8 mouse cellular contexts compared by ENCODE assay signal in genomic region chr11:117790703-117791440, GRCm38 (mm10). TPM values are rescaled to one million over a fixed set of nuclear protein-coding genes. Genes with fewer than 3 reads are reported as not detected.
DNase-seq lines count a peak whose midpoint lies in the region; ATAC-seq and TF ChIP-seq lines count a peak whose summit lies in the region.

No protein-coding gene starts in this region.

- peaks cover 45% of the 10 kb centered on the region for H3K27me3 ChIP-seq in forebrain, embryonic 10.5 days (ENCODE audit: poor library complexity, severe bottlenecking)
- H3K27me3 ChIP-seq in forebrain, postnatal 0 days (ENCODE audit: insufficient read depth, low read length): no peaks in the 10 kb centered on the region
- no peaks in the 10 kb centered on the region; the same call in 1 of the 2 replicates for H3K27me3 ChIP-seq in hindbrain, postnatal 0 days (ENCODE audit: insufficient read depth, low read length)
- no peaks in the 10 kb centered on the region for H3K27me3 ChIP-seq in liver, embryonic 14.5 days (ENCODE audit: control insufficient read depth, insufficient read depth, low read length)

- in situ Hi-C loops in ES-E14 (cut with MboI; ENCODE audit: low sequenced_read_pairs in 2 of 2, unreplicated experiment in 2 of 2): no loop called here

- H3K27ac ChIP-seq in forebrain, embryonic 10.5 days: peak overlapping the region; percentile 27; the same call in 1 of the 2 replicates
- H3K27ac ChIP-seq in forebrain, postnatal 0 days (ENCODE audit: low read depth, low read length): no peak overlapping the region
- no peak overlapping the region for H3K27ac ChIP-seq in ES-E14 (ENCODE audit: insufficient read depth, low read depth, low read length, poor library complexity, severe bottlenecking)
- no peak overlapping the region for H3K27ac ChIP-seq in hindbrain, postnatal 0 days
- peak overlapping the region; percentile 55 for H3K27ac ChIP-seq in liver, embryonic 14.5 days

- H3K9me3 ChIP-seq in forebrain, embryonic 10.5 days: no peaks in the 10 kb centered on the region
- no peaks in the 10 kb centered on the region for H3K9me3 ChIP-seq in forebrain, postnatal 0 days (ENCODE audit: low read length)
- no peaks in the 10 kb centered on the region for H3K9me3 ChIP-seq in ES-E14 (ENCODE audit: control insufficient read depth, insufficient read depth, low read depth, low read length)
- no peaks in the 10 kb centered on the region for H3K9me3 ChIP-seq in hindbrain, postnatal 0 days (ENCODE audit: low read length)
- H3K9me3 ChIP-seq in liver, embryonic 14.5 days (ENCODE audit: control insufficient read depth, low read length): no peaks in the 10 kb centered on the region

- no peak for TF ChIP-seq EP300 in liver, embryonic 14.5 days (IDR thresholded peaks at IDR 0.05; ENCODE audit: low read depth)

- H3K9ac ChIP-seq in forebrain, postnatal 0 days: no peak overlapping the region
- no peak overlapping the region for H3K9ac ChIP-seq in ES-E14 (ENCODE audit: insufficient read depth, low read depth, low read length, poor library complexity, severe bottlenecking)
- no peak overlapping the region for H3K9ac ChIP-seq in hindbrain, postnatal 0 days (replicated peaks; ENCODE audit: low read length)
- H3K9ac ChIP-seq in liver, embryonic 14.5 days (replicated peaks): peak overlapping the region; percentile 10

- no peak for ATAC-seq in forebrain, postnatal 0 days
- ATAC-seq in hindbrain, postnatal 0 days: no peak
- peak; percentile 68 for ATAC-seq in liver, embryonic 14.5 days (ENCODE audit: insufficient read depth)

- no peaks in the 10 kb centered on the region for H3K36me3 ChIP-seq in forebrain, embryonic 10.5 days (replicated peaks)
- no peaks in the 10 kb centered on the region for H3K36me3 ChIP-seq in forebrain, postnatal 0 days (ENCODE audit: insufficient read depth)
- H3K36me3 ChIP-seq in ES-E14 (ENCODE audit: control insufficient read depth, insufficient read depth, low read length, poor library complexity, severe bottlenecking): no peaks in the 10 kb centered on the region
- no peaks in the 10 kb centered on the region for H3K36me3 ChIP-seq in hindbrain, postnatal 0 days (ENCODE audit: insufficient read depth, low read length)
- H3K36me3 ChIP-seq in liver, embryonic 14.5 days (replicated peaks; ENCODE audit: control insufficient read depth, insufficient read depth, low read depth): peaks cover 28% of the 10 kb centered on the region

- peak overlapping the region; percentile 36 for H3K4me3 ChIP-seq in forebrain, embryonic 10.5 days
- no peak overlapping the region for H3K4me3 ChIP-seq in forebrain, postnatal 0 days (ENCODE audit: low read depth, low read length)
- H3K4me3 ChIP-seq in ES-E14 (ENCODE audit: insufficient read depth in 1 of 2, low read depth in 1 of 2, low read length in 2 of 2, poor library complexity in 1 of 2, severe bottlenecking in 1 of 2): peak overlapping the region; percentile 2 to 3; a peak in 2 of 4 replicates
- no peak overlapping the region for H3K4me3 ChIP-seq in hindbrain, postnatal 0 days (ENCODE audit: low read length)
- peak overlapping the region in 1 of 2 experiments; percentile 26; a peak in 2 of 4 replicates for H3K4me3 ChIP-seq in liver, embryonic 14.5 days (ENCODE audit: insufficient read depth in 1 of 2, low read depth in 2 of 2, low read length in 2 of 2)

- peaks cover 35% of the 10 kb centered on the region for H3K4me1 ChIP-seq in forebrain, embryonic 10.5 days
- no peaks in the 10 kb centered on the region for H3K4me1 ChIP-seq in forebrain, postnatal 0 days (ENCODE audit: insufficient read depth)
- peaks cover 4 to 27% of the 10 kb centered on the region in 2 experiments; a peak in 2 of 4 replicates for H3K4me1 ChIP-seq in ES-E14 (ENCODE audit: control insufficient read depth in 2 of 2, insufficient read depth in 2 of 2, low read length in 2 of 2, poor library complexity in 1 of 2)
- H3K4me1 ChIP-seq in hindbrain, postnatal 0 days (ENCODE audit: insufficient read depth, low read length): no peaks in the 10 kb centered on the region
- peaks cover 26 to 34% of the 10 kb centered on the region in 2 experiments for H3K4me1 ChIP-seq in liver, embryonic 14.5 days (replicated peaks; ENCODE audit: control insufficient read depth in 2 of 2, insufficient read depth in 2 of 2, low read length in 1 of 2)

- DNase-seq in forebrain, embryonic 10.5 days (ENCODE audit: extremely low spot score, low spot score): no peak
- no peak for DNase-seq in forebrain, postnatal 0 days
- DNase-seq in ES-E14 (ENCODE audit: low read depth, low spot score): no peak
- no peak for DNase-seq in hindbrain, postnatal 0 days (ENCODE audit: low spot score)
- DNase-seq in liver, embryonic 14.5 days (ENCODE audit: low read depth in 3 of 3, low spot score in 3 of 3): no peak
- DNase-seq in spleen, postnatal 4 days (ENCODE audit: low spot score in 2 of 2): peak; percentile 61 to 82
- DNase-seq in cerebellum, adult 8-10 months: no peak
- no peak for DNase-seq in left cerebral cortex, adult 11 months (ENCODE audit: low spot score)

- no peak overlapping the region for H3K4me2 ChIP-seq in forebrain, postnatal 0 days (ENCODE audit: low read depth)
- H3K4me2 ChIP-seq in hindbrain, postnatal 0 days (ENCODE audit: low read depth, low read length): 0 out of 2 replicates have a peak overlapping the region, but pooled peaks have one; percentile 21
- H3K4me2 ChIP-seq in liver, embryonic 14.5 days (ENCODE audit: low read depth): peak overlapping the region; percentile 63

- no peak for TF ChIP-seq CTCF in forebrain, postnatal 0 days (IDR thresholded peaks at IDR 0.05; ENCODE audit: low read depth)
- TF ChIP-seq CTCF in hindbrain, postnatal 0 days (IDR thresholded peaks at IDR 0.05; ENCODE audit: low read depth): no peak
- peak; percentile 77 for TF ChIP-seq CTCF in liver, embryonic 14.5 days (IDR thresholded peaks at IDR 0.05; ENCODE audit: low read depth)

- WGBS in forebrain, embryonic 10.5 days: 31% methylated on average over 23 of the region's 23 CpGs
- WGBS in forebrain, postnatal 0 days: 45% methylated on average over 23 of the region's 23 CpGs
- WGBS in hindbrain, postnatal 0 days: 37% methylated on average over 23 of the region's 23 CpGs
- 35% methylated on average over 23 of the region's 23 CpGs for WGBS in liver, embryonic 14.5 days (ENCODE audit: insufficient replicate concordance)

TF ChIP-seq in ES-E14, 5 proteins besides CTCF, POLR2A, EP300 and RAD21 (continues in another document):
- TF ChIP-seq ZC3H11A (IDR thresholded peaks at IDR 0.05; ENCODE audit: borderline replicate concordance, low read depth, low read length) (no peak), ZNF384 (IDR thresholded peaks at IDR 0.05; ENCODE audit: low read depth, low read length) (no peak)

RNA-seq across cellular contexts. Expression of gene 6030468B19Rik, which starts 6.6 kb away (rescaled TPM):
- 1.8 and 3.2 TPM in 2 replicates for polyA plus RNA-seq in forebrain, embryonic 10.5 days (2016; fragmentation: Nextera tagmentation; extraction: Ambion mirVana)
- total RNA-seq in forebrain, postnatal 0 days (2014; rRNA removed): not detected in 2 replicates
- not detected in 2 replicates for polyA plus RNA-seq in forebrain, postnatal 0 days (2015; fragmentation: Nextera tagmentation; extraction: Ambion mirVana)
- total RNA-seq in ES-E14 (2012; rRNA removed): not detected in 2 replicates
- total RNA-seq in hindbrain, postnatal 0 days (2014; rRNA removed): not detected in 2 replicates
- not detected in 2 replicates for polyA plus RNA-seq in hindbrain, postnatal 0 days (2015; fragmentation: Nextera tagmentation; extraction: Ambion mirVana)
- polyA plus RNA-seq in liver, embryonic 14.5 days (2012; rRNA removed): 104 and 133 TPM in 2 replicates
- polyA plus RNA-seq in liver, embryonic 14.5 days (2014; fragmentation: Nextera tagmentation; extraction: Ambion mirVana): 67.1 and 78.0 TPM in 2 replicates

RNA-seq across cellular contexts. Expression of gene Tmc6, which starts 8.9 kb away (rescaled TPM):
- 11.0 and 12.2 TPM in 2 replicates for polyA plus RNA-seq in forebrain, embryonic 10.5 days (2016; fragmentation: Nextera tagmentation; extraction: Ambion mirVana)
- total RNA-seq in forebrain, postnatal 0 days (2014; rRNA removed): 2.9 and 4.1 TPM in 2 replicates
- polyA plus RNA-seq in forebrain, postnatal 0 days (2015; fragmentation: Nextera tagmentation; extraction: Ambion mirVana): 2.3 and 3.2 TPM in 2 replicates
- 36.0 and 79.1 TPM in 2 replicates for total RNA-seq in ES-E14 (2012; rRNA removed)
- total RNA-seq in hindbrain, postnatal 0 days (2014; rRNA removed): 3.3 and 4.7 TPM in 2 replicates
- polyA plus RNA-seq in hindbrain, postnatal 0 days (2015; fragmentation: Nextera tagmentation; extraction: Ambion mirVana): 3.2 and 4.9 TPM in 2 replicates
- 32.1 and 51.8 TPM in 2 replicates for polyA plus RNA-seq in liver, embryonic 14.5 days (2012; rRNA removed)
- polyA plus RNA-seq in liver, embryonic 14.5 days (2014; fragmentation: Nextera tagmentation; extraction: Ambion mirVana): 40.5 and 44.1 TPM in 2 replicates

RNA-seq across cellular contexts. Expression of gene Tmc8, which starts 9.0 kb away (rescaled TPM):
- 1.4 and 1.5 TPM in 2 replicates for polyA plus RNA-seq in forebrain, embryonic 10.5 days (2016; fragmentation: Nextera tagmentation; extraction: Ambion mirVana)
- 2.1 and 6.2 TPM in 2 replicates for total RNA-seq in forebrain, postnatal 0 days (2014; rRNA removed)
- 0.44 and 0.59 TPM in 2 replicates for polyA plus RNA-seq in forebrain, postnatal 0 days (2015; fragmentation: Nextera tagmentation; extraction: Ambion mirVana)
- 3.9 and 7.6 TPM in 2 replicates for total RNA-seq in ES-E14 (2012; rRNA removed)
- 0.73 and 0.75 TPM in 2 replicates for total RNA-seq in hindbrain, postnatal 0 days (2014; rRNA removed)
- polyA plus RNA-seq in hindbrain, postnatal 0 days (2015; fragmentation: Nextera tagmentation; extraction: Ambion mirVana): 0.44 and 0.86 TPM in 2 replicates
- polyA plus RNA-seq in liver, embryonic 14.5 days (2012; rRNA removed): 28.1 and 29.8 TPM in 2 replicates
- polyA plus RNA-seq in liver, embryonic 14.5 days (2014; fragmentation: Nextera tagmentation; extraction: Ambion mirVana): 9.9 and 13.1 TPM in 2 replicates

RNA-seq across cellular contexts. Expression of gene Gm20708, which starts 18.6 kb away (rescaled TPM):
- 0.17 and 0.58 TPM in 2 replicates for polyA plus RNA-seq in forebrain, embryonic 10.5 days (2016; fragmentation: Nextera tagmentation; extraction: Ambion mirVana)
- 1.5 and 2.0 TPM in 2 replicates for total RNA-seq in forebrain, postnatal 0 days (2014; rRNA removed)
- polyA plus RNA-seq in forebrain, postnatal 0 days (2015; fragmentation: Nextera tagmentation; extraction: Ambion mirVana): 0.52 and 1.1 TPM in 2 replicates
- 0.40 and 0.42 TPM in 2 replicates for total RNA-seq in ES-E14 (2012; rRNA removed)
- 2.6 TPM in 1 of 2 replicates, not detected in the other for total RNA-seq in hindbrain, postnatal 0 days (2014; rRNA removed)
- polyA plus RNA-seq in hindbrain, postnatal 0 days (2015; fragmentation: Nextera tagmentation; extraction: Ambion mirVana): 0.67 and 1.4 TPM in 2 replicates
- polyA plus RNA-seq in liver, embryonic 14.5 days (2012; rRNA removed): 0.03 and 0.08 TPM in 2 replicates
- 0.10 and 0.28 TPM in 2 replicates for polyA plus RNA-seq in liver, embryonic 14.5 days (2014; fragmentation: Nextera tagmentation; extraction: Ambion mirVana)

RNA-seq across cellular contexts. Expression of gene Syngr2, which starts 18.6 kb away (rescaled TPM):
- 36.9 and 38.0 TPM in 2 replicates for polyA plus RNA-seq in forebrain, embryonic 10.5 days (2016; fragmentation: Nextera tagmentation; extraction: Ambion mirVana)
- 11.8 and 16.9 TPM in 2 replicates for total RNA-seq in forebrain, postnatal 0 days (2014; rRNA removed)
- polyA plus RNA-seq in forebrain, postnatal 0 days (2015; fragmentation: Nextera tagmentation; extraction: Ambion mirVana): 14.4 and 15.7 TPM in 2 replicates
- 69.6 and 98.0 TPM in 2 replicates for total RNA-seq in ES-E14 (2012; rRNA removed)
- 21.5 and 31.7 TPM in 2 replicates for total RNA-seq in hindbrain, postnatal 0 days (2014; rRNA removed)
- 17.2 and 18.8 TPM in 2 replicates for polyA plus RNA-seq in hindbrain, postnatal 0 days (2015; fragmentation: Nextera tagmentation; extraction: Ambion mirVana)
- 36.5 and 48.8 TPM in 2 replicates for polyA plus RNA-seq in liver, embryonic 14.5 days (2012; rRNA removed)
- 48.6 and 50.4 TPM in 2 replicates for polyA plus RNA-seq in liver, embryonic 14.5 days (2014; fragmentation: Nextera tagmentation; extraction: Ambion mirVana)

Comparison
In these comparisons a context has a peak if more than half of its experiments do, and no peak if none do; other contexts are left out.
1. H3K27ac ChIP-seq: peak in forebrain, embryonic 10.5 days (single experiment) and liver, embryonic 14.5 days (single experiment); none in forebrain, postnatal 0 days (single experiment), ES-E14 (single experiment) and hindbrain, postnatal 0 days (single experiment).
2. H3K4me3 ChIP-seq: peak in forebrain, embryonic 10.5 days (single experiment) and ES-E14 (2 of 2); none in forebrain, postnatal 0 days (single experiment) and hindbrain, postnatal 0 days (single experiment).
3. DNase-seq: peak in spleen, postnatal 4 days (2 of 2); none in forebrain, embryonic 10.5 days (single experiment), forebrain, postnatal 0 days (single experiment), ES-E14 (single experiment), hindbrain, postnatal 0 days (single experiment), liver, embryonic 14.5 days (0 of 3), cerebellum, adult 8-10 months (single experiment) and left cerebral cortex, adult 11 months (single experiment).
4. RNA of gene 6030468B19Rik, which starts 6.6 kb away (polyA plus RNA-seq): 67.1 to 133 TPM in liver, embryonic 14.5 days; 1.8 to 3.2 TPM in forebrain, embryonic 10.5 days, not detected in forebrain, postnatal 0 days and not detected in hindbrain, postnatal 0 days; every median in the first group is over 10 times any median in the second.